Mouse (Mus musculus): ENCODE measurements around the gene Gmcl1.

GRCm38 (mm10) chr6:86733183-86733876, at the start of gene Gmcl1:
- TF ChIP-seq CTCF (IDR thresholded peaks at IDR 0.05; ENCODE audit: low read depth) (no peak), EP300 (IDR thresholded peaks at IDR 0.05; ENCODE audit: low read depth) (no peak)

All from heart, postnatal 0 days (tissue).